Mouse (Mus musculus) spleen, postnatal 36 days (tissue): ENCODE data around the gene Atat1.

ENCODE experiments used
- DNase-seq, 2 experiments: peaks; one replicate each; pipeline ENCODE4 v3.0.0; 2022; ENCODE audit warnings: low spot score in 2 of 2, mixed read lengths in 1 of 2

Gene Atat1

GRCm38 (mm10) chr17:35917463-35918251 lies 7.8 kb upstream of the Atat1 start:
- peak; percentile 41 to 48 for DNase-seq

DNA sequence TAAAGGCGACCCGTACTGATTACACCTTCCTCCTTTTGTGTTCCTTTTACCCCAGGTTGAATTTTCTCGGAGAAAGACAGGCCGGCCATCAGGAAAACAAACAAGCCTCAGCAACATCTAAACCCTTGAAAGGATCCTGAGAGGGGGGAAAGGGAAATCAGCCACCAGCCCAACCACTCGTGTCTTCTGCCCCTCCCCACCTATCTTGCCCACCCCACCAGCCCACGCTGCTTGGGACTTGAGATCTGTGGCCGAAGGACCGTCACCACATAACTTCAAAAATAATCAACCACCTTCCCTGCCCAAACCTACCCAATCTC lies 7.2 kb upstream of the Atat1 start:
- peak in 1 of 2 experiments; percentile 38 for DNase-seq

- DNase-seq = peak; percentile 100
Observed at GRCm38 (mm10) chr17:35916297-35917142, 6.6 kb upstream of the Atat1 start, which contains the start of the genes Mrps18b and Ppp1r10. Mrps18b (minus strand) TSS chr17:35916389. Ppp1r10 (plus strand) TSS chr17:35916434.

DNA sequence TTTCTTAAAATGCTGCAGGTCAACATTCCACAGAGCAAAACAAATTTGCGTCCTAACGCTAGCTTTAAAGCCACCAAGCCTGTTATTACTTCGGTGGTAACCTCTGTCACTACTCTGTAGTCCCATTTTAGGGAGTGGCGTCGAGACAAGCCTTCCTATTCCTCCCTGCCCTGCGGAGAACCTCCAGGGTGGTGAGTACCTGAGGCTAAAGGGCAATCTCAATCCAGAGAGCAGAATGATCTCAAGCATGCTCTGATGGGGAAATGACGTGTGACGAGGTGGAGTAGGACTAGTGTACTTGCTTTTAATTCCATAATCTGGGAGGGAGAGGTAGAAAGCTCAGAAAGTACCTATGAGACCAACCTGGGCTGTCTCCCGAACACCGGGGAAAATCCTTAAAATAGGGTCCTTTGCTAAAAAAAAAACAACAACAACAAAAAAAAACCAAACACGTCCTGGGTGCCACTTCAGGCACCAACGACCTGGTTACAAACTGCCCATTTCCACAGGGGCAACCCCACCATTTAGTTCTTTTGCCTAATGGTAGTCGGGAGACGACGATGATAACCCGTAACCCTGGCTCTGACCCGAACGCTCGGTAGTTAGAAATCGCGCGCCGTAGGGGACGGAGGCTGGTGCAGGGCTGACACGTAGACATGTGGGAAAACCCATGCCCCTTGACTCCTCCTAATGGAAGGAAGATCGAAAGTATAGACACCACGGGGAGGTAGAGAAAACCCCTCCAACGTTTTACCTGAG lies 5.8 kb upstream of the Atat1 start:
- peak in 1 of 2 experiments; percentile 34 for DNase-seq

DNA sequence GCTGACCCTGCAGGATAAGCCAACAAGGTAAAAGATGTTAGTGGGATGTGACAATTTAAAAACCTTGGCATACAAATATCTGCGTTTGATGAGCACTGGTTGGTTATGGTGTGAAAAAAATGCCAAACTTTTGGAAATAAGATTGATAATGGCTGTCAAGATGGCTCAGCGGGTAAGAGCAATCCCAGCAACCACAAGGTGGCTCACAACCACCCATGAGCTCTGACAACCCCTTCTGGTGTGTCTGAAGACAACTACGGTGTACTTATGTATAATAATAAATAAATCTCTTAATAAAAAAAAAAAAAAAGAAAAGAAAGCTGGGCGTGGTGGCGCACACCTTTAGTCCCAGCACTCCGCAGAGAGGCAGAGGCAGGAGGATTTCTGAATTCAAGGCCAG lies 5.1 kb upstream of the Atat1 start:
- no peak for DNase-seq

GRCm38 (mm10) chr17:35909186-35909918 lies 523 bp downstream of the Atat1 start:
- no peak for DNase-seq

- DNase-seq = no peak
Observed at GRCm38 (mm10) chr17:35907609-35908008, 2.3 kb downstream of the Atat1 start.

- no peak for DNase-seq
Observed at GRCm38 (mm10) chr17:35905587-35905986, 4.3 kb downstream of the Atat1 start.

DNA sequence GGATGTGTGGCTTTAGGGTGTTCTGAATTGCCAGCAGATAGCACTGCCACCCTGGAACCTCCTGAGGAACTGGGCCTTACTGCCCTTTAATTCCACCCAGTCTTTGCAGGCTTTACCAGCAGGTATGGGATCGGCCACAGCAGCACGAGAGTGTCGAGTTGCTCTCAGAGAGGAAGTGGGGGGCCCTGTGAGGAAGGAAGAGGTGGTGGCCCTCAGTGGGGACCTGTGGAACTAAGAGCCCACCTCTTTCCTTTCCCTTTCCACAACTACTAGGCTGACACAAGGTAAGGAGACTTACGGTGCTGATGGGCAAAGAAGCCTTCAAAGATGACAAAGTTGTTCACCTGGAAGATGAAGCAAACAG lies 5.9 kb downstream of the Atat1 start:
- DNase-seq = no peak

GRCm38 (mm10) chr17:35903343-35903991 lies 6.4 kb downstream of the Atat1 start:
- no peak for DNase-seq

DNA sequence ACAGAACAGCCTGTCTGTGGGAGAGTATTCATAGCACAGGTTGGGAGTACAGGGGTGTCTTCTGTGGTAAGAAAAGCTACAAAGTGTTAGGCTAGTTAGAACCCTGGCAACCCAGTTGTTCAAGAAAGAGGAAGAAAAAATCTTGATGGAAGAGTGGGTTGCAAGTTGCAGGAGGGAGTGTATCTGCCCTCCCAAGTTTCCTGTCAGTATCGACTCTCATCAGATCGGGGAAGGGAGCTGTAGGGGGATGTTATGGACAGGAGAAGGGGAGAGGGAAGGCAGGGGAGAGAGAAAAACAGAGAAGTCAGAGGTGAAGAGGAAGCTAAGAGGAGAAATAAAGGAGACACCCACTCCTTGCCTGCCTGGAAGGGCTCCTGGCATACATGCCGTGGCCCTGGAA lies 9.2 kb downstream of the Atat1 start:
- no peak for DNase-seq

- no peak for DNase-seq
Observed at GRCm38 (mm10) chr17:35897644-35898573, 12.0 kb downstream of the Atat1 start.

DNA sequence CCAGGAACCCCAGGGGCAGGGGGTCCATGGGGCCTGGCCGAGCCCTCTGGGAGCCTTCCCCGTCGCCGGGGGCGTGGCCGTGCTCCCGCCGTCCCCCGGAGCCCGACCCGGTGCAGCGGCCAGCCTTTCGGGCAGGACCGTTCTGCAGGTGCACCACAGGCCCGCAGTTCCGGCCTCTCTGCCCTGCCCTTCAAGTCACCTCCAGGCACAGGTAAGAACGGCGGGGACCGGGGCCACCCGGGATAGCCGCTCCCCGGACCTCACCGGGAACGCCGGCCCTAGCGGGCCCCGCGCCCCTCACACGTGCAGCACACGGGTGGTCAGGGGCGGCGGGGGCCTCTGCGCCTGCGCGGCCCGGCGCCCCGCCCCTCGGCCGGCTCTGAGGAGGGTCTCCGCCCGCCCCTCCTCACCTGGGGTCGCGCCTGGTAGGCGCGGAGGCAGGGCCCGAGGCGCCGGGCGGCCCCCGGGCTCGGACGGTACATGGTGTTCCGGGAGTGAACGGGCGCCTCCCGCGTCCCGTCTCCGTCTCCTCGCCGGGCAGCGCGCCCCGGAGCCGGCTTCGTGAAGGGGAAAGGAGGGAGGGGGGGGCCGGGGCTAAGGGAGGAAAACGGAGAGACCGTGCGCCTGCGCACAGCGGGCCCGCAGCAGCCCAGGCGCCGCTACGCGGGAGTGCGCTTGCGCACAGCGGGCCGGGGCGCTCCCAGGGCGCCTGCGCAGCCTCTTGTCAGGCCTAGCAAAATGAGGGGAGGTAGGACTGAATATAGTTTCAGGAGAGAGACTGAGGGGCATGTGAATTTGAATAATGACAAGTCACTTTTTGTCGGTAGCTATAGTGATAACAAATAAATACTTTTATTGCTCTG lies 12.9 kb downstream of the Atat1 start, which contains the start of gene 2310061I04Rik:
2310061I04Rik (minus strand) TSS at position 651 of the 863 bp plus-strand sequence.
- DNase-seq = peak; percentile 91 to 92

GRCm38 (mm10) chr17:35887725-35888124 lies 22.1 kb downstream of the Atat1 start:
- DNase-seq = no peak

DNA sequence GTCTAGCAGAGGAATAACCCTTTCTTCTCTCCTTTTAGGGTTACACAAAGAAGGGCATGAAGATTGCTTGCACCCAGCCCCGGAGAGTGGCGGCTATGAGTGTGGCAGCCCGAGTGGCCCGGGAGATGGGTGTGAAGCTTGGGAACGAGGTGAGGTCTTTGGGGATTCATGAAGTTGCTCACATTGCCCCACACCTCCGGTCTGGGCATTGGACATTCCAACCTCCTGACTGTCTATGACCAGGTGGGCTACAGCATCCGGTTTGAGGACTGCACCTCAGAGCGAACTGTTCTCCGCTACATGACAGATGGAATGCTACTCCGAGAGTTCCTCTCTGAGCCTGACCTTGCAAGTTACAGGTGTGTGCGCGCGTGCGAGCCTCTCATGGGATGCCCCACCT lies 26.1 kb downstream of the Atat1 start:
- no peak for DNase-seq

- no peak for DNase-seq
Observed at GRCm38 (mm10) chr17:35882924-35883323, 27.0 kb downstream of the Atat1 start.

- peak; percentile 92 to 95 for DNase-seq
Observed at GRCm38 (mm10) chr17:35879245-35880057, 30.4 kb downstream of the Atat1 start, which contains the start of gene Dhx16. Dhx16 (plus strand) TSS chr17:35879819.

GRCm38 (mm10) chr17:35874721-35875120 lies 35.2 kb downstream of the Atat1 start:
- DNase-seq = no peak
